Mouse (Mus musculus) adrenal gland, postnatal 25 days (tissue): ENCODE results near the gene Trim14. TPM values are rescaled to one million over a fixed set of nuclear protein-coding genes. Genes with fewer than 3 reads are reported as not detected.
A peak's percentile ranks its signal among the peaks of the same experiment; 100 is the strongest.

ENCODE experiments used
- DNase-seq: peaks from one replicate; pipeline ENCODE4 v3.0.0; 2021; ENCODE audit warnings: mixed read lengths
- total RNA-seq: library from RNA; stranded (reverse); gene quantifications from 2 replicates; pipeline ENCODE4 v1.2.3, GENCODE M21; 2021

The Trim14 gene
- total RNA-seq, 1 experiment from 2014 or later: 3.3 TPM

GRCm38 (mm10) chr4:46526798-46527557, 9.0 kb downstream of the Trim14 start:
- DNase-seq: no peak

GRCm38 (mm10) chr4:46526226-46526625, 9.7 kb downstream of the Trim14 start:
- no peak for DNase-seq

DNA sequence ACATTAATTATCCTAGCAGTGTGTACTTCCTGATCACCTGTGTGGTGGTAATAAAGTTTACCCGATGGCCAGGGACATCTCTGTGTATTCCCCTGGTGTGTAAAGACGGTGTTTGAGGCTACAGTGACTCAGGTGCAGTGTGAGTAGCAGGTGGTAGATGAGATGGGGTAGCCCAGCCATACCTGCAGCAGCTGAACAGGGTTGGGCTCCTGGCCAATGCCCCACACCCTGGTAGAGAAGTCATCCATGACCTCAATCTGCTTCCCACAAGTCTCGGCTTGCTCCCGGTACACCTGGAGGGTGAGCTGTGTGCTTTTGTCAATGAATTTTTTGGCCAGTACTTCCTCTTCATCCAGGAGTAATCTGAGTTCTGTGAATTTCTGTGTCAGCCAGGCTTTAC, 12.6 kb downstream of the Trim14 start:
- no peak for DNase-seq

DNA sequence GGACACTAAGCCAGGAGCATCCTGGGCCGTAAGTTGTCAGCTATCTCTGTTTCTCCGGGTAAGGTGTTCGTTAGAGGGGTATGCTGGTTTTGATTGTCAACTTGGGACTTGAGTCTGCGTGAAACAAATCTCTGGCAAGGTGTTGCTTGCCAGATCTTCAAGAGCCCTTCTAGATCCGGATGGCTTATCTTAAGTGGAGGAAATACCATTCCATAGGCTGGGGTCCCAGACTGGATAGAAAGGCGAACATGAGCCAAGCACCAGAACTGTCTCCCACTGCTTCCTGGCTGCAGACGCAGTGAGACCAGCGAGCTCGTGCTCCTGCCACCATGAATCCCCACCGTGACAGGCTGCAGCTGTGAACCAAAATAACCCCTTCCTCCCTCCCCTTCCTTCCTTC, 14.5 kb downstream of the Trim14 start:
- DNase-seq: no peak

DNA sequence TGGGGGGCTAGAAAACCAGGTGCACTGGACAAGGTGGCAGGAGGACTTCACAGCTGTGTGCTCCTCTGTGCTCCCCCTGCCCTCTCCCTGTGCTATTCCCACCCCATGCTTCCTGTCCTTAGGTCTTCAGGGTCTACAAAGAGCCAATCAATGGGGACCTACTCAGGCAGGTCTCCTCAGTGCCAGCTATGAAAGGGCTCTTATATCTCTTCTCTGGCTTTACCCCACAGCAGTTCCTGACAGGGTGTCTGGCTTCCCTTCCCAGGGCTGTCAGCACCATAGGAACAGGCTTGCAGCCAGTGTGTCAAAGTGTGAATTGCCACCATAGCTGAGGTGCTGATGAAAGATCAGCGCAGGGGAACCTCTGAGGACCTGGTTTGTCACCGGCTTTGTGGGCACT, 15.4 kb downstream of the Trim14 start:
- no peak for DNase-seq

- peak; percentile 85 for DNase-seq
Observed at GRCm38 (mm10) chr4:46507736-46508460, 28.0 kb downstream of the Trim14 start.

DNA sequence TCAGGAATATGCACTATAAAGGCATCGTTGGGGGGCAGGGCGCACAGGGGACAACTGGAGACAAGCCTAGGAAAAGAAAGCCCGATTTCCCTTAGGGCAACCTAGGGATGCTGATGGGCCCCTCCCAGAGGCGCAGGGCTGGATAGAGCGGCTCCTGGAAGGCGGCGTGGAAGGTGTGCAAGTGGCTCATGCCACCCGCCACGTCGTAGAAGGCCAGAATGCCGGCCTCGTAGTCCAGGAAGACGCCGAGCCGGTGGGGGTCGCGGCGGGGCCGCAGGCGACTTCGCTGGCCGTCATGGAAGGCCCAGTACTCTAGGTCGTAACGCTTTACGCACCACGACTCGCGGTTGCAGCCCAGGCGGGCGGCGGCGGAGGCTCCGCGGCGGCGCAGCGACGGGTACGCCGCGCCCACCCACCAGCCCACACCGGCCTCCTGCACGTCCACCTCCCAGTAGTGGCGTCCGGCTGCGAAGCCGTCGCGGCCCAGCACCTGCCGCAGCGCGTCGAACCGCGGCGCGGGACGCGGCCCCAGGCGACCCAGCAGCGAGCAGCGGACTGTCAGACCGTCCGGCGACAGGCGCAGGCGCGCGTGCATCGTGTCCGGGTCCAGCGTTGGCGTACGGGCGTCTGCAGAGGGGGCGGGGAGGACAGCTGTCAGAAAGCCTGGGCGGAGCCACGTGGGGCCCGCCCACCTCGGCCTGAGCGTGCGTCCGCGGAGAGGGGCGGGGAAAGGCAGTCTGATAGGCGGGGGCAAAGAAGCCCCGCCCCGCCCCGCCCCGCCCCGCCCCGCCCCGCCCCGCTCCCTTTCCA, 28.9 kb downstream of the Trim14 start:
- peak; percentile 98 for DNase-seq

DNA sequence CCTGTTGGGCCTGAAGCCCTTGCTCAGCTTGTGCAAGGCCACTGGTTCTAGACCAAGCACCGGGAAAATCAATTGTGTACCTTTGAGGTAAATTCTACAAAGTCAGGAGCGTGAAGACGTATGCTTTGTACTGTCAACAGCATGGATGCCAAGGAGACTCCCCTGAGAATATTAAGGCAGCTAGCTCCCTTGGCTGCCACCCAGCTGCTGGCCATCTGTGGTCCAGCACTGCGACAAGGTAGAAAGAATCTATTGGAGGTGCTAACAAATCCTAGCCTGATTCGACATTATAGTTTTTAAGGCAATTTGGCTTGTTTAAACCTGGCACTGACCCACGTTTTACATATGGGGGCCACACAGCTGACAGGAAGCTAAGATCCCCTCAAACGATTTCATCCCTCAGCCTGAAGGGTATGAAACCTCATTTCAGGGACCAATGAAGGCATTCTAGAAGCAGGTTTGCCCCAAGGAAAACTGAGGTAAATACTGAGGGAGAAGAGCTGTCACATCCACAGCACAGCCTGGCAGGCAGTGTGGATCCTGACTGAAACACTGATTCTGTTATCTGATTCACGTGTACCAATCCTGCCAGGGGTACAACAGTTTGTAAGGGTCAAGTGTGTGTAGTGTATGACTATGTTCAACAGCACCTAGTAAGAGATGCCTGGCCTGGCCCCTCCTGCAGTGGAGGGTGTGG, 30.4 kb downstream of the Trim14 start:
- no peak for DNase-seq

GRCm38 (mm10) chr4:46503881-46504280, 32.1 kb downstream of the Trim14 start:
- DNase-seq: no peak

DNA sequence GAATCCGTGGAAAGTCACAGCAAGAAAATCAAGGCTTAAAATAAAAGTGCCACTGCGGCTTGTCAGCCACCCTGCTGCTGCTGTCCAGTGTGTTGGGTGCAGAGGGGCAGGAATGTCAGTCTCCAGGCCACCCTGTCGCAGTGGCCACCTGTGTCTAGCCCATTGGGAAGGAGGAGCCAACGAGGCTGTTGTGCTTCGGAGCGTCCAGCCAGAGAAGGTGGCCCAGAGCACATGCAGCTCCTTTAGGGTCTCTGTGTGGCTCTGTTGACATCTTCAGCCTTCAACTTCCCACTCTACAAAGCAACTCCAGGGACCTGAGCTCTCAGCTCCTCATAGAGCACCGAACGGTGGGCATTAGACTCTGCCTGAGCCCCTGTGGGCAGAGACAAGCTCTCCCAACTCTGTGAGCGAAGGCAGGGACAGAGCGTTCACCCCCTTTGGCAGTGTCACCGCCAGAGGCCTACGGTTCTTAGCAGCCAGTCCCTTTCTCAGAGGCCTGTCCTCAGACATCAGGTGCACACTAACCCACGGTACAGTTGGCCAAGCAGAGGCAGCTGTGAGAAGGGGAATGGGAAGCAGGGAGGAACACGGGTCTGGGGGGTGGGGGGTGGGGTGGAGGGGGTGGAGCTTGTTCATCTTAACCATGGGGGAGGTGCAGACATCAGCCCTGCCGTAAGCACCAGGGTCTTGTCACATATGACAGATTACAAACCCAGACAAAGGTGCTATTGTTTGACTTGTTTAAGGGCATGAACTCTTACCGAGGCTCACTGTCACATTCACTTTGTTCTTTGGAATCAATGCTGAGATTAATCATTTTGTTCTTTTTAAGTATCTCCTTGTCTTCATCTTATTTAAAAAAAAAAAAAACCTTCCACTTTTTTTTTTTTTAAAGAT, 33.1 kb downstream of the Trim14 start:
- no peak for DNase-seq

GRCm38 (mm10) chr4:46498976-46499375, 37.0 kb downstream of the Trim14 start:
- peak; percentile 38 for DNase-seq

- no peak for DNase-seq
Observed at GRCm38 (mm10) chr4:46498511-46498910, 37.4 kb downstream of the Trim14 start.

GRCm38 (mm10) chr4:46497286-46497892, 38.6 kb downstream of the Trim14 start:
- peak; percentile 65 for DNase-seq

DNA sequence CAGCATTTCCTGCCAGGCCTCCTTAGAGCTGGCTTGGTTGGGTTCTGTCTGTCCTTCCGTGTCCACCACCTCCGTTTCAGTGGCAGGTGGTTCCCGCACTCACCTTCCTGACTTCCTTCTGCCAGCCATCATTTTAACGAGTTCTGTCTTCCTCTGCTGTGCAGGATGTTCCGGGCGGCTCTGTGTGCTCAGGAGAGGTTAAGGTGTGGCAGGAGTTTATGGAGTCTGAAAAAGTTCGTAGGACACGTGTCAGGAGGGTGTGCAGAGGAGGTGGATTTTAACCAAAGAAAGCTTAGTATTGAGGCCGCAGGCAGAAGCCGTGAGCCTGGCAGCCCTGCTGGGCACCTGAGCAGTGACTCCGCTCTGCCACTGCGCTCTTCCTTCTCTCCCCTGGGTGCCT, 40.4 kb downstream of the Trim14 start:
- no peak for DNase-seq

DNA sequence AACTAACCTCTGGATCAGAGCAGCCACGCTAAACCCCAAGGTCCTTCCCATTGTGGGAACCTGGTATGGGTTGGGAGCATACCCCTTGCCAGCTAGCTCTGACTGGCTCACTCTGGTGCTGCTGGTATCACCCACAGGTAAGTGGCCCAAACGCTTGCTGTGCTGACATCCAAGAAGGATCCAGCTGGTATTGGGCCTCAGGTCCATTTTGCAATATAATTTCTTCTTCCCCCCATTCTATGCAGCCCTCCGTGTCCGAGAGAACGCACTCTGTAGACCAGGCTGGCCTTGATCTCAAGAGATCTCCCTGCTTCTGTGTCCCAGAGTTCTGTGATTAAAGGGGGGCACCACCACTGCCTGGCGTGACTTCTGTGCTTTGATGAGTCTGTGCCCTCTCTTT, 42.9 kb downstream of the Trim14 start:
- DNase-seq: no peak

DNA sequence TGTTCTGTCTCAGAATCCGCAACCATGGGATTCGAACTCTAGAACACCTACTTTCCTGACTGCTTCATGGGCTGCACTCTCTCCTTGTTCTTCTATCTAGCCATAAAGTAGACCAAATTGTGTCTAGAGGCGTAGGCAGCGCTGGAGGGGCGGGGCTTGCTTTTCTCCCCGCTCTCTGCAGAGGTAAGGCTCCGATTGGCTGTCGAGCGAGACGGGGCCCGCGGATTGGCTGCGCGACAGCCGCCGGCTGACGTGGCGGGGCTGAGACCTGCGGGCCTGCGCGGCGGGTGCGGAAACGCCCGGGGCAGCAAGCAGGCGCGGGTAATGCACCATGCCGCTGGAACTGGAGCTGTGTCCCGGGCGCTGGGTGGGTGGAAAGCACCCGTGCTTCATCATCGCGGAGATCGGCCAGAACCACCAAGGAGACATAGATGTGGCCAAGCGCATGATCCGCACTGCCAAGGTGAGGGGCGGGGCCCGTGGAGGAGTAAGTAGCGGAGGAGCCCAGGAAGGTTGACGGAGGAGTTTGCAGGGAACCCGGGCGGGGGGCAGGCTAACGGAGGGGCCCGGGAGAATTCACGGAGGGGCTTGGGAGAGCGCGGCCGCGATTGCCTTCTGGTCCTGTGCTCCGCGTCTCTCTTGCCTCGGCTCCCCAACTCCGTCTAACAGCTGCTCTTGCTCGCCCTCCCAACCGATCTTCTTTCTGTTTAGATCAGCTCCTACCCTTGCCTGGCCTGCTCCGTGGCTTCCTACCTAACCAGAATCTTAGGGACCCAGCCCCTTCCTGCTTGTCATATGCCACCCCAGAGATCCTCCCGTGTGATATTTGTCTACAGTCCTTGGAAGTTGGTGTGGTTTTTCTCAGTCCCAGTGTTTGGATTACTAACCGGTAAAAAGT, 46.7 kb downstream of the Trim14 start, which contains the start of gene Nans:
Gene Nans, plus strand, starts transcription at position 221 of the 898 bp plus-strand sequence.
- peak; percentile 97 for DNase-seq

DNA sequence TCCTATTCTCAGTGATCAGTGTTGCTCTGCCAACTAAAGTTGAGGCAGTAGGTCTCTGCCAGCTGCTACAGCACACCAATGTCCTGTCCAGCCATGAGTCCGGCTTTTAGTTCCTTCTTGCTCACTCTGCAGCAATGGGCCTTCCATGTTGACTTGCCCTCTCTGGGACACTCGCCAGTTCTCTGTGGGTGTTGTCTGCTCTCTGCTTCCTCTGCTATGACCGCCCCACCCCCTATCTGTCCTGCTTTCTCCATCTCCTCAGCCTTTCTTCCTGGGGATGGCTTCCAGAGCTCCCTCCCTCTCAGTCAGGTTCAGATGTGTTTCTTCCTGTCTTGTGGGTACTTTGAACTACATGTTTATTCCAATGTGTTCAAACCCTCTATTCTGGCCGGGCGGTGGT, 48.6 kb downstream of the Trim14 start:
- peak; percentile 42 for DNase-seq

GRCm38 (mm10) chr4:46485696-46486417, 50.1 kb downstream of the Trim14 start:
- DNase-seq: peak; percentile 69

DNA sequence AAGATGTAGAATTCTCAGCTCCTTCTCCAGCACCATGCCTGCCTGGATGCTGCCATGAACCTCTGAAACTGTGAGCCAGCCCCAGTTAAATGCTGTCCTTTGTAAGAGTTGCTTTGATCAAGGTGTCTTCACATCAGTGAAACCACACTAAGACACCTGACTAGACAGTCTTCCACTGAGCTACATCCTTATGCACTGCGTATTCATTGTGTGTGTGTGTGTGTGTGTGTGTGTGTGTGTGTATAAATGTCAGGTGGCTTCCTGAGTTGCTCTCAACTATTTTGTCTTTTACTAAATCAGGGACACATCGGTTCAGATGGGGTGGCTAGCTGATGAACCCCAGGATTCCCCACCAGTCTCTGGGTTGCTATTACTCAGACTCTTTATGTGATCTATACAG, 56.9 kb downstream of the Trim14 start:
- no peak for DNase-seq
